Mouse (Mus musculus): ENCODE data around the gene Fam227b. TPM values are rescaled to one million over a fixed set of nuclear protein-coding genes. Genes with fewer than 3 reads are reported as not detected.
A peak's percentile ranks its signal among the peaks of the same experiment; 100 is the strongest.

The Fam227b gene
- polyA plus RNA-seq, 1 experiment from 2014 or later = not detected

- Histone ChIP-seq H3K9me3 (replicated peaks) (no peaks in the 10 kb centered on the region), H3K4me1 (peaks cover 13% of the 10 kb centered on the region), H3K27me3 (ENCODE audit: low read depth, poor library complexity, severe bottlenecking) (no peaks in the 10 kb centered on the region), H3K4me3 (no peak overlapping the region), H3K36me3 (no peaks in the 10 kb centered on the region), H3K27ac (no peak overlapping the region)
- no peak for DNase-seq (ENCODE audit: low spot score)
- 65% methylated on average over 8 of the region's 8 CpGs for WGBS
These were observed 120.5 kb downstream of the Fam227b start for GRCm38 (mm10) chr2:126031186-126031900.

GRCm38 (mm10) chr2:126015763-126016473, 135.9 kb downstream of the Fam227b start:
- Histone ChIP-seq H3K27me3 (ENCODE audit: low read depth, poor library complexity, severe bottlenecking) (no peaks in the 10 kb centered on the region), H3K4me3 (no peak overlapping the region), H3K27ac (0 out of 2 replicates have a peak overlapping the region, but pooled peaks have one; percentile 25), H3K9me3 (replicated peaks) (no peaks in the 10 kb centered on the region), H3K4me1 (peaks cover 17% of the 10 kb centered on the region), H3K36me3 (no peaks in the 10 kb centered on the region)
- no peak for DNase-seq (ENCODE audit: low spot score)
- WGBS = 24% methylated on average over 3 of the region's 3 CpGs

- H3K36me3 ChIP-seq = no peaks in the 10 kb centered on the region
- 63% methylated on average over 12 of the region's 12 CpGs for WGBS
- H3K4me1 ChIP-seq = peaks cover 17% of the 10 kb centered on the region
- DNase-seq (ENCODE audit: low spot score) = no peak
- peak overlapping the region; percentile 34; the same call in 1 of the 2 replicates for H3K27ac ChIP-seq
- H3K4me3 ChIP-seq = no peak overlapping the region
- H3K9me3 ChIP-seq (replicated peaks) = no peaks in the 10 kb centered on the region
- H3K27me3 ChIP-seq (ENCODE audit: low read depth, poor library complexity, severe bottlenecking) = no peaks in the 10 kb centered on the region
These were observed 136.7 kb downstream of the Fam227b start for GRCm38 (mm10) chr2:126014989-126015710.

GRCm38 (mm10) chr2:126006742-126007141, 145.1 kb downstream of the Fam227b start:
- Histone ChIP-seq H3K4me1 (no peaks in the 10 kb centered on the region), H3K27ac (no peak overlapping the region), H3K4me3 (no peak overlapping the region), H3K36me3 (no peaks in the 10 kb centered on the region), H3K9me3 (replicated peaks) (no peaks in the 10 kb centered on the region), H3K27me3 (ENCODE audit: low read depth, poor library complexity, severe bottlenecking) (no peaks in the 10 kb centered on the region)
- no peak for DNase-seq (ENCODE audit: low spot score)
- WGBS = 79% methylated on average over 2 of the region's 2 CpGs

- 50% methylated on average over 3 of the region's 3 CpGs for WGBS
- DNase-seq (ENCODE audit: low spot score) = peak; percentile 44
- Histone ChIP-seq H3K4me3 (no peak overlapping the region), H3K27me3 (ENCODE audit: low read depth, poor library complexity, severe bottlenecking) (no peaks in the 10 kb centered on the region), H3K4me1 (no peaks in the 10 kb centered on the region), H3K9me3 (replicated peaks) (no peaks in the 10 kb centered on the region), H3K36me3 (no peaks in the 10 kb centered on the region), H3K27ac (no peak overlapping the region)
These were observed 145.7 kb downstream of the Fam227b start for GRCm38 (mm10) chr2:126006088-126006487.

GRCm38 (mm10) chr2:126002291-126002690, 149.5 kb downstream of the Fam227b start:
- no peak for DNase-seq (ENCODE audit: low spot score)
- Histone ChIP-seq H3K36me3 (no peaks in the 10 kb centered on the region), H3K9me3 (replicated peaks) (no peaks in the 10 kb centered on the region), H3K27ac (no peak overlapping the region), H3K4me1 (no peaks in the 10 kb centered on the region), H3K27me3 (ENCODE audit: low read depth, poor library complexity, severe bottlenecking) (no peaks in the 10 kb centered on the region), H3K4me3 (no peak overlapping the region)
- WGBS = 82% methylated on average over 5 of the region's 5 CpGs

- Histone ChIP-seq H3K36me3 (0 out of 2 replicates have a peak, but pooled peaks cover 3% of the 10 kb centered on the region), H3K4me3 (no peak overlapping the region), H3K27me3 (ENCODE audit: low read depth, poor library complexity, severe bottlenecking) (no peaks in the 10 kb centered on the region), H3K4me1 (peaks cover 26% of the 10 kb centered on the region), H3K9me3 (replicated peaks) (no peaks in the 10 kb centered on the region), H3K27ac (peak overlapping the region; percentile 58; the same call in 1 of the 2 replicates)
- peak; percentile 32 for DNase-seq (ENCODE audit: low spot score)
- 46% methylated on average over 5 of the region's 5 CpGs for WGBS
These were observed 175.9 kb downstream of the Fam227b start for GRCm38 (mm10) chr2:125975808-125976345.

- H3K27me3 ChIP-seq (ENCODE audit: low read depth, poor library complexity, severe bottlenecking) = no peaks in the 10 kb centered on the region
- DNase-seq (ENCODE audit: low spot score) = no peak
- peaks cover 26% of the 10 kb centered on the region for H3K4me1 ChIP-seq
- H3K27ac ChIP-seq = peak overlapping the region; percentile 58; the same call in 1 of the 2 replicates
- no peak overlapping the region for H3K4me3 ChIP-seq
- 0 out of 2 replicates have a peak, but pooled peaks cover 3% of the 10 kb centered on the region for H3K36me3 ChIP-seq
- WGBS = 90% methylated on average over 10 of the region's 10 CpGs
- no peaks in the 10 kb centered on the region for H3K9me3 ChIP-seq (replicated peaks)
These were observed 176.6 kb downstream of the Fam227b start for GRCm38 (mm10) chr2:125975206-125975605.

- H3K4me3 ChIP-seq = no peak overlapping the region
- DNase-seq (ENCODE audit: low spot score) = no peak
- 55% methylated on average over 6 of the region's 6 CpGs for WGBS
- H3K9me3 ChIP-seq (replicated peaks) = no peaks in the 10 kb centered on the region
- H3K27ac ChIP-seq = no peak overlapping the region; the same call in 1 of the 2 replicates
- H3K27me3 ChIP-seq (ENCODE audit: low read depth, poor library complexity, severe bottlenecking) = no peaks in the 10 kb centered on the region
- 0 out of 2 replicates have a peak, but pooled peaks cover 3% of the 10 kb centered on the region for H3K36me3 ChIP-seq
- peaks cover 26% of the 10 kb centered on the region for H3K4me1 ChIP-seq
These were observed 178.6 kb downstream of the Fam227b start for GRCm38 (mm10) chr2:125973207-125973606.

GRCm38 (mm10) chr2:125968811-125969210, 183.0 kb downstream of the Fam227b start:
- DNase-seq (ENCODE audit: low spot score) = no peak
- H3K4me3 ChIP-seq = no peak overlapping the region
- H3K36me3 ChIP-seq = no peaks in the 10 kb centered on the region
- no peaks in the 10 kb centered on the region for H3K27me3 ChIP-seq (ENCODE audit: low read depth, poor library complexity, severe bottlenecking)
- H3K9me3 ChIP-seq (replicated peaks) = no peaks in the 10 kb centered on the region
- peaks cover 11% of the 10 kb centered on the region for H3K4me1 ChIP-seq
- no peak overlapping the region for H3K27ac ChIP-seq
- 86% methylated on average over 1 of the region's 1 CpGs for WGBS

- peaks cover 23% of the 10 kb centered on the region for H3K36me3 ChIP-seq
- 89% methylated on average over 2 of the region's 2 CpGs for WGBS
- no peak overlapping the region for H3K27ac ChIP-seq
- no peaks in the 10 kb centered on the region for H3K9me3 ChIP-seq (replicated peaks)
- no peak overlapping the region for H3K4me3 ChIP-seq
- no peaks in the 10 kb centered on the region for H3K4me1 ChIP-seq
- H3K27me3 ChIP-seq (ENCODE audit: low read depth, poor library complexity, severe bottlenecking) = no peaks in the 10 kb centered on the region
- DNase-seq (ENCODE audit: low spot score) = no peak
These were observed 203.6 kb downstream of the Fam227b start for GRCm38 (mm10) chr2:125948195-125948594.

GRCm38 (mm10) chr2:125943301-125943700, 208.5 kb downstream of the Fam227b start:
- no peaks in the 10 kb centered on the region for H3K27me3 ChIP-seq (ENCODE audit: low read depth, poor library complexity, severe bottlenecking)
- WGBS = 81% methylated on average over 1 of the region's 1 CpGs
- no peak for DNase-seq (ENCODE audit: low spot score)

More at GRCm38 (mm10) chr2:125943301-125943700, 208.5 kb downstream of the Fam227b start:
- H3K9me3 ChIP-seq (replicated peaks) = no peaks in the 10 kb centered on the region
- peaks cover 7% of the 10 kb centered on the region; the same call in 1 of the 2 replicates for H3K36me3 ChIP-seq
- no peak overlapping the region for H3K4me3 ChIP-seq
- H3K27ac ChIP-seq = no peak overlapping the region
- H3K4me1 ChIP-seq = no peaks in the 10 kb centered on the region

All from limb, embryonic 10.5 days (tissue).